Mouse (Mus musculus): ENCODE measurements around the gene Erc2.

- TF ChIP-seq CTCF (IDR thresholded peaks at IDR 0.05; ENCODE audit: low read depth), result no peak
- TF ChIP-seq EP300 (IDR thresholded peaks at IDR 0.05; ENCODE audit: low read depth), result no peak
Measured at GRCm38 (mm10) chr14:28323727-28324126, 701.5 kb downstream of the Erc2 start.

Measured in liver, postnatal 0 days (tissue).